Mouse (Mus musculus) R1 (cell line): Measurements from ENCODE around the gene Card10.

ENCODE experiments used
- DNase-seq: peaks from one replicate; pipeline ENCODE4 v3.0.0-alpha.2; 2018; ENCODE audit warnings: low read depth, low spot score

The Card10 gene

DNA sequence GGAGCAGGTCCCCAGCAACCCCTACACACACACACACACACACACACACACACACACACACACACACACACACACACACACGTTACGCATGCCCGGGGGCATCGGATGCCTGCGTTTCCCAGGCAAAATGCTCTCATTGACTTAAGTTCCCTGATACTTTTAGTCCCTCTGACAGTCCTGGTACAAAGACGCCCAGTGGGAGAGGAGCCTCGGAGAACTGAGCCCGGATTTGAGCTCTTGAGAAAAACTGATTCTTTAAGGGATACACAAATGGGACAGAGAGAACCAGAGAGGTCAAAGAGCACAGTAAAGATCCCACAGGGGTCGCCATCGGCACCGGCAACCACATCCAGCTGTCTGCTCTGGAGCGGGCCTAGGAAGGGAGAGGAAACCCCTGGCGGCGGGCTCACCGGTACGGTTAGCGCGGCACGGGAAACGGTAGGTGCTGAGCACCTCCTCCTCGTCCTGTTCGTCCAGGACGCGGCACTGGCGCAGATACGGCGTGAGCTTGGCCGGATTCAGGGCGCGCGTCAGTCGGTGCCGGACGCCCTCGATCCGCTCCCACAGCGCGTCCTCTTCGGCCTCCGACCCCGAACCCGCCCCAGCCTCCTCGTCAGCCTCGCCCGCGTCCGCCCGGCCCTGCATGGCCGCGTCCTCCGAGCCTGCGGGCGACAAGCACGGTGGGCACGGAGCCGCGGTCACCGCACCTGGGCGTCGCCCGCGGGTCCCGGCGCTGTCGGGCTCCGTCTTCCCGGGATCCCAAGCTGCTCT is 686 bp downstream of the Card10 start:
- DNase-seq = peak; percentile 68

DNA sequence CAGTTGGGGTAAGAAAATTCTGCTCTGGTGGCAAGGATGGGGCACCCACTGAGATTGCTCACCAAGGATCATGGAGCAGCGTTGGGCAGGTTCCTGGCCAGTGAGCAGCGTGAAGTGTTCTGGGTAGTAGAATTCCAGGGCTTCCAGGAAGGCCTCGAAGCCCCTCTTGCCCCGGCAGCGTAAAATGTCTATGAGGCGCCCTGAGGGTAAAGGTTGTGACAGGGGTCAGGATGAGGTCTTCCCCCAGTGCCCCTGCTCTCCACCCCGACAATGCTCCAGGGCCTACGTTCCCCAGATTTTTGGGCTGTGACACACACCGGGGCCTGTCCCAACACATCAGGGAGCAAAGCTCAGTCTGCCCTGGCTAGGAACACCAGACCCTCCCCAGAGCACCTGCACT is 1.3 kb downstream of the Card10 start:
- DNase-seq = no peak

DNA sequence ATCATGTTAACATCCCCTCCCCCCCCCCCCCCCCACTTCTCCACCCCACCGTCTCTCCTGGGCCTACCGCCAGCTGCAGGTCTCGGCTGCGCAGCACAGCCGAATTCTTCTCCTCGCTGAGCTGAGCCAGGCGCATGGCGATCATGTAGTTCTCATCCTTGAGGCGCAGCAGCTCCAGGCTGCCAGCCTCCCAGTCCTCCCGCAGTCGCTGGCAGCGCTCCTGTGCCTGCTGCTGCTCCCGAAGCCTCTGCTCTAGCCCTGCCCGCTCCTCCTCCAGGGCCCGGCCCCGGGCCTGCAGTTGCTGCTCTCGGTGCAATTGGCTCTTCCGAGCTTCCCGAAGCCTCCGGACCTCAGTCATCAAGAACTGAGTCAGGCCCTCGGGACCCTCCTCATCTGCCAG is 3.8 kb downstream of the Card10 start:
- no peak for DNase-seq

DNA sequence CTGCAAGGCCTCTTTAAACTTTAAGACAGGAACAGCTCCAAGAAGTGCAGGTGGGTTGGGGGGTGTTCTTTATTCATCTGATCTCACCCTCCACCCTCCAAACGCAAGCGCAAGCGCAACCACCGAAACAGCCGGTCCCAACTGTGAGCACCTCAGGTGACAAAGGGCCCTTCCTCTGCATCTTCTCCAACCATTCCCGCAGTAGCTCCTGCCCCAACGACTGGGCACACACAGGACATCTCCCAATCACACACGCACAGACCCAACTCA is 5.8 kb downstream of the Card10 start:
- DNase-seq = no peak

GRCm38 (mm10) chr15:78796196-78797059 is 6.4 kb downstream of the Card10 start:
- no peak for DNase-seq

DNA sequence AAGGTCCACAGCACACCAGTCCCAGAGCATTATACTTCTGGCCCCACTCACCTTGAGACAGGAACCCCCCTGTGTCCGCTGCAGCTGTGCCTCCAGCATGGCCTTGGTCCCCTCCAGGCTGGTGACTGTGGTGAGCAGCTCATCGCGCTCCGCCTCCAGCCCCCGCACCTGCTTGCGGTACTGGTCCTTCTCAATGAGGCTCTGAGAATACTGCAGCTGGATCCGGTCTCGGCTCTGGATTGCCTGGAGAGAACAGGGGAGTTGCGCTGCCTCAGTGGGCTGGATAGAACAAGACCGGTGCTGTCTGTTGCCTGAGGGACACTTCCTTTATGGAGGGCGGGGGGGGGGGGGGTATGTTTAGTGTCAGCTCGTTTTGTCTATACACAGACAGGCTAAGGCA is 11.9 kb downstream of the Card10 start:
- no peak for DNase-seq

- no peak for DNase-seq
Observed at GRCm38 (mm10) chr15:78790451-78790850, 12.4 kb downstream of the Card10 start.

DNA sequence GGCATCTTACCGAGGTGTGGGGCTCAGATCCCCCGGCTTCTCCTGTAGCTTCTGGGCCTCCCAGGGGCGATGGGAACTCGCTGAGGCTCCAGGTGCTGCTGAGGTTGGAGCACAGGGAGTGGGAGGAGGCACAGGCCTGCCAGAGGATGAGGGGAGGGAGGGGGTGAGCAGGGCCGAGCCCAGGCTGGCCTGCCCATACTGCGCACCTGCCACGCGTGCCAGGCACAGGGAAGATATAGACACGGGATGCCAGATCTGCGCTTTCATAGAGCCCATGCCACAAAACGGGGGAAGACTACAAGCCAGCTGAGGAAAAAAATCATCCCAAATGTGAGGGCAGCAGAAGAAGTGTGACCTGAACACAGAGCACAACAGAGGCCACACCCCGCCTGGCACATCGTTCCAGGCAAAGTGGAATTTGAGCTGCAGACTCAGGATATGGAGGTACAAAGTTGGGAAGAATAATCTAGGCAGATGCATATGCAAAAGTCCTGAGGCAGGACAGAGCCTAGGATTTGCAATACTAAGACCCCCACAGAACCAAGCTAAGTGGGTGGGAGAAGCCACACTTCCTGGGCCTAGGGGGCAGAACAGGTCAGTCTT is 13.0 kb downstream of the Card10 start:
- DNase-seq = no peak

DNA sequence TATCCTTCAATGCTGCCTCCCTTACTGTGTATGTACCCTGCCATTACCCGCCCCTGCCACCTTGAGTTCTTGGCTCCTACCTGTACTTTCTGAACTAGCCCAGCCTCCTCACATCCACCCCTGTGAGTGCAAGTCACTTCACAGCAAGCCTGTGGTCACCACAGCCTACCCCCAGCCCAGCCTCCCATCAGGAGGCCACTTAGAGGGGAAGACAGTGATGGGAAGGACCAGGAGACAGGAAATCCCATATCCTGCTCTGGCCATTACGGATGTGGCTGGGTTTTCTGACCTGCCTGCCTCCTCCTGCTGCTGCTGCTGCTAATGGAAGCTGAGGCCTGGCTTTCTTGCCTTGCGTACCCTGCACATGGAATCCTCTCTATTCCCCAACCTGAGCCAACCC is 14.8 kb downstream of the Card10 start:
- DNase-seq = no peak

DNA sequence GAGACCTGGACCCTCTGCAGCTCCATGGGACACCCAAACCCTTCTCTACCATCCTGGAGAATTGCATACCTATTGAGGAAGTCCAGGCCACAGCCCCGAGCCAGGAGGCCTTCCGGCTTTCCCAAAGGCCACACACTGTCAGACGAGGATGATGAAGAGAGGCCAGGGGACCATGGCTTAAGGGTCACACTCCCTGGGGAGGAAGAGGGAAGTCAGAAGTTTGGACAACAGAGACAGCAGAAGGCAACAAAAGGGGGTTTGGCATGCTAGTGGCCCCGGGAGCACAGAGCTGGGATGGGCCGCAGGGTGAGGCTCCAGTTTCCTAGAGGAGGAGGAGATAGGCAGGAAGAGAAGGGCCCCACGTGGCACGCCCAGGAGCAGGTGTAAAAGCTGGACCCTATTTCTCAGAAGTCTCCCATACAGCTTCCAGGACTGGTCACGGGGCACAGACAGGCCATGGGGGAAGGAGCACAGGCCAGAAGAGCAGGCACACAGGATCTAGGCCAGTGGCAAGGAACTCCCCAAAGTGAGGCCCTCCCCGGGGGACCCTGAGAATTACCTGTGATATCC is 15.5 kb downstream of the Card10 start:
- DNase-seq = no peak

DNA sequence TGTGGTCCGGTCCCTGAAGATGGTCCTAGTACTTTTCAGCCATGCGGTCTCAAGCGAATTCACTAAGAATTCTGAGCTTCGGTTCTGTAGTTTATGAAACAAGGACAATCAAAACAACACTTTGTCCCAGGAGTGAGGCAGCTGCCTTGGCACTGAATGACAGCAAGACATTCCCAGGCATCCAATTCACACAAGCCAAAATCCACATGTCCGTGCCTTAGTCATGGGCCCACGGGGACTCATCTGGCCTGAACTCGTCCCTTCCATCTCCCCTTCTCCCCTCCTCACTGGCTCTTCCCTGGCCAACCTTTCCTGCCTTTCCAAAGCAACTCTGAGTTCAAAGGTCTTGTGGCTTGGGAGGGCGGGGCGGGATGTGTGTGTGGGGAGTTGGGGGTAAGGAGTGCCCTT is 16.4 kb downstream of the Card10 start:
- no peak for DNase-seq

DNA sequence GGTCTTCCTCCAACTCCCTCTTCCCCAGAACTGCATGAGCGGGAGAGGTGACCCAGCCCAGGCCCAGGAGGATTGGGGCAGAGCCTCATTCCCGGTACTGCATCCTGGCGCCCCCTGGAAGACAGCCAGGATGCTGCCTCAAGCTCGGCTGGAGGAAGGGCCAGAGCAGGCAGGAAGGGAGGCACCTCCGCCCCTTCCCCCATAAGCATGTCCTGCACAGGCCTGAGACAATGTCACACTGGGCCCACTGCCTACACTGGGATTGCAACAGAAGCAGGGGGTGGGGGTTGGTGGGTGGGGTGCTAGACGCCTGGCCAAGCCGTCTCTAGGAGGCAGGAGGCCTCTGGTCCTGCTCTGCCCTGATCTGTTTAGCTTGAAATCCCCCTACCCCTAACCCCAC is 16.9 kb downstream of the Card10 start:
- DNase-seq = no peak

GRCm38 (mm10) chr15:78785258-78785657 is 17.6 kb downstream of the Card10 start:
- DNase-seq = no peak

GRCm38 (mm10) chr15:78784520-78784919 is 18.3 kb downstream of the Card10 start:
- DNase-seq = no peak

DNA sequence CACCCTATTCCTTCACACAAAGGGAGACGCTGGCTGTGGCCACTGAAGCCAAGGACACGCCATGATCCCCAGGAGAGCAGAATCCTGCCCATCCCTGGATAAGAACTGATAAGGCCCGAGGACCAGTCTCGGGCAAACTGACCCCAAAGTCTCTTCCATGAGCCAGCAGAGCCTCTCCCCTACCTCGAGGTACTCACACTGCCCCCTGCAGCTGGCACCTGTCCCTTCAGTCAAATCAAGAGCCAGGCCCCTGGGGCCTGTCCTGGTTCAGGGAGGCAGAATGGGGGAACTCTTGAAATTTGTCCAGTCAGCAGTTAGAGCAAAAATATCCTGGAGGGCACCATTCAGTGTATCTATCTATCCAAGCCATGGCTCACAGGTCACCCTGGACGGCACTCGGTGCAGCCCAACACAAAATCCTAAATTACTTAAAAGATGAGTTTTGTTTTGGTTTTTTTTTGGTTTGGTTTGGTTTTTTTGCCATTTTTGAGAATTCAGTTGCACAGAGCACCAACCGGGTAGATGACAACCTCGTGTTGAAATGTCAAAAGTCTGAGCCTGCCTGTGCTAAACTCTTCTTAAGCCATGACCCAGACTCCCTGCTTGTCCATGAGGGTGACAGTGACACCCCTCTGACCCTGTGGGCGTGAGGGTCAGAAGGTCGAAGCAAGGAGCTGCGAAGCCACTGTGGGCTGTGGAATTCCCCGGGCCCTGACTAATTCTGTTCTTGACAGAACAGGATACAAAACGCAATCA is 20.3 kb downstream of the Card10 start:
- DNase-seq = no peak

DNA sequence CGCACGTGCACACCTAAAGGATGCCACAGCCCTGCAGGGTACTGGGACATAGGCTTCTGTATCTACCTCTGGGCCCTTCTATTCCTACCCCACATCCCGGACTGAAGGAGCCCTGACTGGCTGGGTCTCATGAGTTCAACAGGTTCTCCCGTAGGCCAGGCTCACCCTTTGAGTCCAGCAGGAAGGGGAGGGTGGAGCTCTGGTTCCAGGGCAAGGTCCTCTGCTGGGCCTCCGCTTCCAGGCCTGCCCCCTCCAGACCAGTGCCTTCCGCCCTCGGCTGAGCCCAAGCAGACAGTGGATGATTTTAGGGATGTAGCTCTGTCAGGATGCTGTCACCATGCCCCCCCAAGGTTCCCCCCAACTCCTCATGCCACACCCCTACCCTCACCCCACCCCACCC is 21.9 kb downstream of the Card10 start:
- no peak for DNase-seq

GRCm38 (mm10) chr15:78780359-78780758 is 22.5 kb downstream of the Card10 start:
- DNase-seq = no peak

DNA sequence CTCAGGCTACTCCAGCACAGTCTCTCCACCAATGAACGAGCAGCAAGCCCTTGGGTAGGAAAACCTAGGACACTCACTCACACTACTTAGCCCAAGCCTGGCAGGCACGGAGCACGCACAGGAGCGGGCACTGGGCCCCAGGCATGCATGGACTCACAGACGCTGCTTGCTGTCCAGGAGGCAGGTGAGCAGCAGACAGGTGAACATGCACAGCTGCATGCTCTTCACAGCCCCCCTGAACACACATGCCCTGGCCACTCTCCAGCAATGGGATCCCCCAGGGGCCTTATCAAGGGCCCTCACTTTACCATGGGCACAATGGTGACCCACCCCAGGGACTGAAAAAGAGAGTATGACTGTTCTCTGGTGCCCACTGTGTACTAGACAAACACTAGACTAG is 23.2 kb downstream of the Card10 start:
- DNase-seq = no peak

DNA sequence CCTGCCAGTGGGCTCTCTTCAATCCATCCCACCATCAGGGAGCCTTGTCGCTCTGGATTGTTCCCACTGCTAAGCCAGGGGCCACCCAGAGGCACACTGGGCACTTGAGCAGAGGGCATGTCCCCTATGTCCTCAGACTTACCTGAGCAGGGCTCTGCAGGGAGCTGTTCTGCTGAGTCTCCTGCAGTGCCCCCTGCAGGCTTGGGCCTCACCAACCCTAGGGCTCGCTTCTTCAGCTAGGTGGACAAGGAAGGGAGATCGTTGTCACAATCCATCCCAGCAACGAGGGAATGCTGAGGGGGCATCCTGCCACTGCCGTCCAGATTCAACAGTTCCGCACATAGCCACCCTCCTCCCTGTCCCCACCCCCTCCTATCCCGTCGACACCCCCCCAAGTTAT is 23.6 kb downstream of the Card10 start:
- DNase-seq = no peak

- DNase-seq = peak; percentile 94
Observed at GRCm38 (mm10) chr15:78778077-78778870, 24.6 kb downstream of the Card10 start.

GRCm38 (mm10) chr15:78773290-78773729 is 29.5 kb downstream of the Card10 start, which contains the start of gene Mfng:
Gene Mfng, minus strand, starts transcription at chr15:78773475.
- DNase-seq = peak; percentile 79
